Mouse (Mus musculus) myocyte (in vitro differentiated cells): ENCODE data around the gene Uba3. TPM values are rescaled to one million over a fixed set of nuclear protein-coding genes. Genes with fewer than 3 reads are reported as not detected.

Experiments
- H3K27me3 ChIP-seq: one replicate; pipeline ENCODE4 v1.6.1; 2011; ENCODE audit not compliant: control insufficient read depth, insufficient read depth, insufficient read length
- H3K36me3 ChIP-seq: one replicate; pipeline ENCODE4 v1.6.1; 2011; ENCODE audit not compliant: control insufficient read depth, insufficient read depth
- H3K4me2 ChIP-seq: one replicate; pipeline ENCODE4 v1.6.1; 2011; ENCODE audit warnings: low read depth, control low read depth
- H3K4me3 ChIP-seq: one replicate; pipeline ENCODE4 v1.5.1; 2011; ENCODE audit warnings: mild to moderate bottlenecking, control low read depth, moderate library complexity
- H3K79me2 ChIP-seq: one replicate; pipeline ENCODE4 v1.6.1; 2011; ENCODE audit not compliant: control insufficient read depth, insufficient read depth
- H3ac ChIP-seq: one replicate; pipeline ENCODE4 v1.6.1; 2011; ENCODE audit not compliant: control insufficient read depth, insufficient read length
- CEBPB ChIP-seq: IDR thresholded peaks from 2 replicates; pipeline ENCODE4 v1.6.1; 2011; ENCODE audit warnings: mild to moderate bottlenecking, moderate library complexity; ENCODE audit not compliant: poor library complexity, insufficient read depth, severe bottlenecking
- E2F4 ChIP-seq: IDR thresholded peaks from one replicate; pipeline ENCODE4 v1.6.1; 2011; ENCODE audit warnings: mild to moderate bottlenecking, control low read depth, moderate library complexity; ENCODE audit not compliant: insufficient read depth
- MAX ChIP-seq: IDR thresholded peaks from one replicate; pipeline ENCODE4 v1.6.1; 2011; ENCODE audit warnings: low read depth, mild to moderate bottlenecking, control low read depth
- MYOD1 ChIP-seq, 3 experiments: IDR thresholded peaks; one replicate each; pipeline ENCODE4 v1.6.1; 2011; ENCODE audit warnings: control low read depth in 2 of 3, low read depth in 2 of 3, mild to moderate bottlenecking in 2 of 3, moderate library complexity in 1 of 3; ENCODE audit not compliant: insufficient read length in 2 of 3, control insufficient read depth in 1 of 3
- MYOG ChIP-seq, 3 experiments: IDR thresholded peaks; one replicate each; pipeline ENCODE4 v1.6.1; 2011; ENCODE audit warnings: control low read depth in 2 of 3, low read depth in 2 of 3, mild to moderate bottlenecking in 2 of 3; ENCODE audit not compliant: insufficient read length in 2 of 3, control insufficient read depth in 1 of 3, insufficient read depth in 1 of 3
- POLR2A ChIP-seq: IDR thresholded peaks from one replicate; pipeline ENCODE4 v1.6.1; 2011; ENCODE audit warnings: low read depth, mild to moderate bottlenecking, control low read depth, moderate library complexity; ENCODE audit not compliant: insufficient read length
- POLR2AphosphoS2 ChIP-seq: IDR thresholded peaks from one replicate; pipeline ENCODE4 v1.6.1; 2011; ENCODE audit warnings: low read depth, control low read depth; ENCODE audit not compliant: insufficient read length
- REST ChIP-seq: IDR thresholded peaks from one replicate; pipeline ENCODE4 v1.6.1; 2011; ENCODE audit warnings: mild to moderate bottlenecking, control low read depth, moderate library complexity; ENCODE audit not compliant: insufficient read depth, insufficient read length
- SRF ChIP-seq: IDR thresholded peaks from one replicate; pipeline ENCODE4 v1.6.1; 2011; ENCODE audit warnings: low read depth; ENCODE audit not compliant: control insufficient read depth, insufficient read length
- TCF12 ChIP-seq: IDR thresholded peaks from one replicate; pipeline ENCODE4 v1.6.1; 2011; ENCODE audit warnings: mild to moderate bottlenecking, control low read depth; ENCODE audit not compliant: poor library complexity, insufficient read depth, severe bottlenecking
- TCF3 ChIP-seq: IDR thresholded peaks from one replicate; pipeline ENCODE4 v1.6.1; 2011; ENCODE audit warnings: low read depth, control low read depth; ENCODE audit not compliant: insufficient read length
- USF1 ChIP-seq: IDR thresholded peaks from one replicate; pipeline ENCODE4 v1.6.1; 2011; ENCODE audit warnings: low read depth, mild to moderate bottlenecking, control low read depth, moderate library complexity
- polyA plus RNA-seq: library from polyadenylated mRNA; unstranded; fragments of >200 nt; fragmentation: generic; extraction: Trizol; gene quantifications from one replicate; pipeline ENCODE4 v1.2.1, GENCODE M21; 2012; ENCODE audit warnings: missing spikeins

Uba3 gene
- polyA plus RNA-seq, 1 experiment: 43.7 TPM

DNA sequence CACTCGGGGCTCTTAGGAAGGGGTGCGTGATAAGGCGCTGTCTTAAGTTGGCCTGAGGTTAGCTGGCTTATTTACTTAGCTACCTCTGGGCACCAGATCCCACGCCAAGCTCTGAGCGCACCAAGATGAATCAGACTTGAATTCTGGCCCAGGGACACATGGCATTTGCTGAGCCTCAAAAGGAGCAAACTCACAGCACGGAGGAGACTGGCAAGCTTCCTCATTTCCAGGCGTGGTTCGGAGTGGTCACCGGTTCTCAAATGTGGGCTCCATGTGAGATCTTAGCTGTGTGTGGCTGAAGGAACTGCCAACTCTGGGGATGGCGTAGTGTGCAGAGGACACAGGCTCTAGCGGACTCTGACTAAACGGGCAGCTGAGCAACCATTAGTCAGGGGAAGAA is 6.5 kb upstream of the Uba3 start:
- peak overlapping the region; percentile 57 for H3ac ChIP-seq
- peaks cover 17% of the 10 kb centered on the region for H3K36me3 ChIP-seq
- peak overlapping the region; percentile 79 for H3K4me2 ChIP-seq
- no peaks in the 10 kb centered on the region for H3K27me3 ChIP-seq
- H3K79me2 ChIP-seq: peaks cover 57% of the 10 kb centered on the region
- peak overlapping the region; percentile 90 for H3K4me3 ChIP-seq
- TF ChIP-seq POLR2A (peak; percentile 34), POLR2AphosphoS2 (peak; percentile 74), REST (no peak), MYOG (IDR thresholded peaks at IDR 0.05; ENCODE audit: control insufficient read depth in 1 of 3, insufficient read depth in 1 of 3, insufficient read length in 2 of 3, low read depth in 2 of 3) (no peak), TCF12 (no peak), MAX (peak; percentile 64), SRF (no peak), TCF3 (no peak), MYOD1 (IDR thresholded peaks at IDR 0.05; ENCODE audit: control insufficient read depth in 1 of 3, insufficient read length in 2 of 3, low read depth in 2 of 3) (peak in 1 of 3 experiments; percentile 9), USF1 (no peak), CEBPB (no peak), E2F4 (no peak)

DNA sequence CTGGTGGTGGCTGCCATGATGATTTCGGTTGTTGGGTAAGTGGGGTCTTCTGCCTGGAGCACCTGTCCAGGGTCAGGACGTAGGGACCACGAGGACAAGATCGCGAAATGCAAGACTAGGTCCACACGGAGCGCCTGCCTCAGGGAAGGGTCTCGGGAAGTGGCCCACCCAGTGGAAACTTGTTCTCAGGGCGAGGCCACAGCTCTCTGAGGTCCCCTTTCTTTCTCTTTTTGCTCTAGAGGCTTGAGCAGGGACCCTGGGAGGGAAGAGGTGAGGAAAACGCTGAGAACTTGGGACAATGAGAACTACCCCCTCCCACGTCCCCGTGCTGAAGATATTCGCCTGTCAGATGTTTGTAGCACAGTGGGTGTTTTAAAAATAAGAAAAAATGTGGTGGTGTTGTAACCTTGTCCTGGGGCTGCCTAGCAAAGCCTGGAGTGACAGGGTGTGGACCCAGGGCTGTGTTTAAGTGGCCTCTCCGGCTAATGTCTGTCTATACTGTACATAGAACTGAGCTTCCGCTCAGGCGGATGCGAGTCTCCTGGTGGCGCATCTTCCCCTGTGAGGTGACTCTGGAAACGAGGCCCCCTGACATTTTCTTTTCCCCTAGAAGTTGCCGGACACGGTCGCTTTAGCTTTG is 5.6 kb upstream of the Uba3 start:
- Histone ChIP-seq H3K27me3 (no peaks in the 10 kb centered on the region), H3ac (peak overlapping the region; percentile 57), H3K4me2 (peak overlapping the region; percentile 79), H3K79me2 (peaks cover 49% of the 10 kb centered on the region), H3K4me3 (peak overlapping the region; percentile 90), H3K36me3 (peaks cover 17% of the 10 kb centered on the region)
- TF ChIP-seq REST: no peak
- peak; percentile 27 for TF ChIP-seq POLR2A

DNA sequence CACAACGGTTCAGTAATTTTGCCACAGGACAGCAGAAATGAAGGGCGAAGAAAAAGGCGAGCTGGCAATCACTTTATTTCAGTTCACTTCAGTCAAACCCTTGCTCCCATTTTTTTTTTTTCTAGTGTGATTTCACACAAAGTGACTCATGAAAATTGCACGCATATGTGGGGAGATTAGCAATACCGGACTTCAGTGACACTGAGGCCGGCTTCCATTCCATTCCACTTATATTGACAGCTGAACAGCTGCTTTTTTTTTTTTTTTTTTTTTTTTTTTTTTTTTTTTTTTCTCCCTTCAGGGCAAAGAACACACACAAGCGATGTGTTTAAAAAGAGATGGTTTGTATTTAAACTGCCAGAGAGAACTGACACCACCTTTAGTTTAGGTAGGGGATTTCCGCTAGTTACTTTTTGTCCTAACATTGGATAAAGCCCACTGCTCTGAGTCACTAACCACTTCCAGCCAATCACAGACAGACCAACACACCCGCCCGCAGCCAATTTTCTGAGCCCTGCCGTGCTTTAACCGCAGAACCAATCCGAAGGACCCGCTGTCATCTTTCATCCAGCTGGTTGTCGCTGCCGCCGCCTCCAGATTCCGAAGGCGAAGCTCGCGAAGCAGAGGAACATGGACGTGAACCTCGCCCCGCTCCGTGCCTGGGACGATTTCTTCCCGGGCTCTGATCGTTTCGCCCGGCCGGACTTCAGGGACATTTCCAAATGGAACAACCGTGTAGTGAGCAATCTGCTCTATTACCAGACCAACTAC is 4.9 kb upstream of the Uba3 start, which contains the start of gene Arl6ip5:
Gene Arl6ip5, plus strand, starts transcription at position 499 of the 771 bp plus-strand sequence.
- TF ChIP-seq USF1: no peak
- TF ChIP-seq CEBPB: peak; percentile 53; the same call in 1 of the 2 replicates
- TF ChIP-seq POLR2A: peak; percentile 80
- peak; percentile 17 for TF ChIP-seq E2F4
- TF ChIP-seq MYOG (IDR thresholded peaks at IDR 0.05; ENCODE audit: control insufficient read depth in 1 of 3, insufficient read depth in 1 of 3, insufficient read length in 2 of 3, low read depth in 2 of 3): peak in 1 of 3 experiments; percentile 79
- peak; percentile 23 for TF ChIP-seq TCF12
- TF ChIP-seq MAX: no peak
- no peak for TF ChIP-seq REST
- TF ChIP-seq POLR2AphosphoS2: peak; percentile 74
- TF ChIP-seq MYOD1 (IDR thresholded peaks at IDR 0.05; ENCODE audit: control insufficient read depth in 1 of 3, insufficient read length in 2 of 3, low read depth in 2 of 3): peak; percentile 25 to 45 (median 34)
- no peak for TF ChIP-seq SRF
- no peak for TF ChIP-seq TCF3
- peak within 1 kb of the TSS; percentile 90 for H3K4me3 ChIP-seq
- H3ac ChIP-seq: peak within 1 kb of the TSS; percentile 57
- no peaks in the 10 kb centered on the region for H3K27me3 ChIP-seq
- H3K36me3 ChIP-seq: peaks cover 16% of the 10 kb centered on the region
- H3K4me2 ChIP-seq: peak within 1 kb of the TSS; percentile 79
- H3K79me2 ChIP-seq: peaks cover 46% of the 10 kb centered on the region

DNA sequence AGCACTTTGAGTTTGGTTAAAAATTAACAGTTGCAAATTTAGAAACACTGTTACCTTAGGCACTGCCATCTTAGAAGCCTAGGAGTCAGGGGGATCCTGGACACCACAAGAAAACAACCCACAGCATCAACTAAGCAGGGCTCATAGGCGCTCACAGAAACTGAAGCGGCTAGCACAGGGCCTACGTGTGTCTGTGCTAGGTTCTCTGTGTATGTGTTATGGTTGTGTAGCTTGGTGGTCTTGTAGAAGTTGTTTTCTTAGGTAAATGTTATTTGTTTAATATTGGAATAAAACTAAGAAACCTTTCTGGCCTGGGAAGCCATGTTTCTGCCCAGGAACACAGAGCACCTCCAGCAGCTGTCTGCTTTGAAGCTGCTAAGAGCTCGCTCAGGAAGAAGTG is 4.3 kb upstream of the Uba3 start:
- peak overlapping the region; percentile 76 for H3K4me2 ChIP-seq
- peak overlapping the region; percentile 90 for H3K4me3 ChIP-seq
- peaks cover 10% of the 10 kb centered on the region for H3K36me3 ChIP-seq
- no peak for TF ChIP-seq MYOG (IDR thresholded peaks at IDR 0.05; ENCODE audit: control insufficient read depth in 1 of 3, insufficient read depth in 1 of 3, insufficient read length in 2 of 3, low read depth in 2 of 3)
- no peak for TF ChIP-seq E2F4
- no peak for TF ChIP-seq MYOD1 (IDR thresholded peaks at IDR 0.05; ENCODE audit: control insufficient read depth in 1 of 3, insufficient read length in 2 of 3, low read depth in 2 of 3)
- no peak for TF ChIP-seq REST
- no peak for TF ChIP-seq TCF3
- TF ChIP-seq USF1: no peak
- no peak for TF ChIP-seq POLR2A
- TF ChIP-seq TCF12: no peak
- TF ChIP-seq MAX: no peak
- TF ChIP-seq POLR2AphosphoS2: no peak
- no peaks in the 10 kb centered on the region for H3K27me3 ChIP-seq
- no peak overlapping the region for H3ac ChIP-seq
- peaks cover 44% of the 10 kb centered on the region for H3K79me2 ChIP-seq
